Mouse (Mus musculus) MEL (cell line): ENCODE results near the gene Ap5s1.

Source experiments
- EP300 ChIP-seq, 2 experiments: IDR thresholded peaks; 2 replicates each; pipeline ENCODE4 v1.6.1; 2011; ENCODE audit warnings: improper control_type of control experiment in 2 of 2, low read length in 2 of 2, low read depth in 1 of 2, mild to moderate bottlenecking in 1 of 2
- NELFE ChIP-seq: IDR thresholded peaks from 2 replicates; pipeline ENCODE4 v1.6.1; 2011; ENCODE audit warnings: low read depth, low read length, improper control_type of control experiment
- USF1 ChIP-seq: IDR thresholded peaks from 2 replicates; pipeline ENCODE4 v1.6.1; 2014; ENCODE audit warnings: low read depth, mild to moderate bottlenecking, inconsistent platforms, low read length, improper control_type of control experiment, moderate library complexity
- ZNF384 ChIP-seq: IDR thresholded peaks from 2 replicates; pipeline ENCODE4 v1.6.1; 2012; ENCODE audit warnings: low read depth, mild to moderate bottlenecking, inconsistent platforms, low read length, improper control_type of control experiment

DNA sequence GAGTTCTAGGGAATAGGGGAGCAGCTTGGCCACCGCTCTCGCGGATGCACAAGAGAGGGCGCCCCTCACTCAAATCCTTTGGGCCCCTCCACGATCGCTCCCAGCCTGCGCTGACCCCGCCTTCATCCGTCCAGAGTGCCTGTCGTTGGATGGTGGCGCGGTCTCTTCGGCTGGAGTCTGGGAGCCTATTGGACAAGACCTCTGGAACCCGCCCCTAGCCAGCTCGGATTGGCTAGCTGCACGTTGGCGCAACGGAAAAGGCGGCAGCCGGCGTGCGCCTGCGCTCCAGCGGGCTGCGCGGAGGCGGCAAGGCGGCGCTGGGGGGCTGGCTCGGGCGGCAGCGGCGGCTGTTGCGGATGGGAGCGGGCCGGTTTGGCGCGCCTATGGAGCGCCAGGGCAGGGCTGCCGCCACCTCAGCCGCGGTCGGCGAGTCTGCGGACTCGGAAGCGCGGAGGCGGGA lies 55.4 kb downstream of the Ap5s1 start, which contains the start of gene Pank2:
- TF ChIP-seq EP300 (IDR thresholded peaks at IDR 0.05; ENCODE audit: low read depth in 1 of 2, low read length in 2 of 2) (no peak), USF1 (no peak), NELFE (peak; percentile 91), ZNF384 (no peak)
